Mouse (Mus musculus) C2C12 (cell line): ENCODE measurements around the gene Tmem25.

Source experiments
- CTCF ChIP-seq: IDR thresholded peaks from one replicate; pipeline ENCODE4 v1.5.1; 2011; ENCODE audit not compliant: control insufficient read depth, insufficient read depth, insufficient read length
- FOSL1 ChIP-seq: IDR thresholded peaks from one replicate; pipeline ENCODE4 v1.8.0; 2011; ENCODE audit warnings: mild to moderate bottlenecking, low read length; ENCODE audit not compliant: poor library complexity, insufficient read depth, severe bottlenecking
- MAX ChIP-seq: IDR thresholded peaks from one replicate; pipeline ENCODE4 v1.6.1; 2011; ENCODE audit warnings: mild to moderate bottlenecking, control low read depth
- MYOG ChIP-seq: IDR thresholded peaks from one replicate; pipeline ENCODE4 v1.6.1; 2011; ENCODE audit not compliant: control insufficient read depth, insufficient read length; ENCODE audit errors: extremely low read depth
- USF1 ChIP-seq: IDR thresholded peaks from one replicate; pipeline ENCODE4 v1.6.1; 2011; ENCODE audit warnings: low read depth, mild to moderate bottlenecking, control low read depth, moderate library complexity

DNA sequence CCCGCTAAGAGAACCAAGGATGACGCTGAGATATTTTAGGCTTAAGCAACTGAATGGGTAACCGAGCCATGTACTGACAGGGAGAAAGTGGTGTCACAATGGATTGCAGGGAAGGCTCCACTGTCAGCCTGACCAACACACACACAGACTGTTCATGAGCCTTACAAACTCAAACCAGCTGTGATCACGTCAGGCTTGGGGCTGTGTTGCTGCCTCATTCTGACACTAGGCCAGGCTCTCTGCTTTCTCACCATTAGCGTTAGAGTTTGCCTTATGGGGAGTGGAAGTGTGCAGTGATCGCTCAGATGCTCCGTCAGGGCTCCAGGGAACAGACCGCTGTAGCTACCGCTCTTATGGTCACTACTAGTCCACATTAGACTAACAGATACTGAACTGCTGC is 6.3 kb downstream of the Tmem25 start:
- TF ChIP-seq CTCF (no peak), FOSL1 (no peak), MYOG (no peak), USF1 (no peak), MAX (no peak)
